Mouse (Mus musculus): ENCODE results near the gene Fitm2. TPM values are rescaled to one million over a fixed set of nuclear protein-coding genes. Genes with fewer than 3 reads are reported as not detected.
"Not testable (repeated sequence)": the region's sequence is repeated elsewhere in the genome, so short reads cannot be mapped to it uniquely, and the experiment has no call there.

Gene Fitm2
- polyA plus RNA-seq, 1 experiment from 2014 or later: 13.6 TPM

DNA sequence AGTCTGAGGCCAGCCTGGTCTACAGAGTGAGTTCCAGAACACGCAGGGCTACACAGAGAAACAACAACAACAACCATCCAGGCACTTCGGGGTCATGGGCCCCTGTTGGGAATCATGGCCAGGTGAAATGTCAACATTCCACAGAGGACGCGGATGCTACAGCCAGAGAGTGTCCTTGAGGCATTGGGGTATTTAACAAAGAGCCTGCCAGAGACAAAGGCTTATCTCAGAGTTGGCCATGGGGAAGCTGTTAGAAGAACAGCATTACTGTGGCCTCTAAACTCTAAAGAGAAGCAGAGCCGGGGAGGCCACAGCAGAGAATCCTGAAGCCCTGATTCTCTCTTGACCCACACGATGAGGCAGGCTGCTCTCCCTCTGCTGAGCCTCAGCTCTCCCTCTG, 3.6 kb downstream of the Fitm2 start:
- no peak for ATAC-seq (ENCODE audit: low FRiP score, low TSS enrichment)

GRCm38 (mm10) chr2:163467585-163467984, 4.8 kb downstream of the Fitm2 start:
- no peak overlapping the region for H3K9ac ChIP-seq (replicated peaks; ENCODE audit: low read length)
- H3K4me3 ChIP-seq (replicated peaks; ENCODE audit: low read depth, low read length): no peak overlapping the region
- peaks cover 38% of the 10 kb centered on the region for H3K36me3 ChIP-seq (ENCODE audit: control insufficient read depth, insufficient read depth, low read length)
- 93% methylated on average over 6 of the region's 6 CpGs for WGBS
- no peaks in the 10 kb centered on the region for H3K27me3 ChIP-seq (ENCODE audit: control insufficient read depth, insufficient read depth, low read length)
- no peaks in the 10 kb centered on the region for H3K9me3 ChIP-seq (ENCODE audit: control insufficient read depth, low read length)
- DNase-seq: no peak
- H3K27ac ChIP-seq (replicated peaks; ENCODE audit: low read depth, low read length): no peak overlapping the region
- no peak overlapping the region for H3K4me2 ChIP-seq (ENCODE audit: low read length)
- H3K4me1 ChIP-seq (ENCODE audit: control insufficient read depth, insufficient read depth, low read length): peaks cover 7% of the 10 kb centered on the region
- no peak for ATAC-seq (ENCODE audit: low FRiP score, low TSS enrichment)

More for the DNA sequence above, 3.6 kb downstream of the Fitm2 start:
- no peak overlapping the region for H3K4me2 ChIP-seq (ENCODE audit: low read length)
- peaks cover 38% of the 10 kb centered on the region for H3K36me3 ChIP-seq (ENCODE audit: control insufficient read depth, insufficient read depth, low read length)
- no peak overlapping the region for H3K4me3 ChIP-seq (replicated peaks; ENCODE audit: low read depth, low read length)
- H3K9me3 ChIP-seq (ENCODE audit: control insufficient read depth, low read length): no peaks in the 10 kb centered on the region
- H3K27ac ChIP-seq (replicated peaks; ENCODE audit: low read depth, low read length): no peak overlapping the region
- peaks cover 7% of the 10 kb centered on the region for H3K4me1 ChIP-seq (ENCODE audit: control insufficient read depth, insufficient read depth, low read length)
- H3K27me3 ChIP-seq (ENCODE audit: control insufficient read depth, insufficient read depth, low read length): no peaks in the 10 kb centered on the region
- DNase-seq: no peak
- WGBS: 93% methylated on average over 6 of the region's 6 CpGs
- no peak overlapping the region for H3K9ac ChIP-seq (replicated peaks; ENCODE audit: low read length)

DNA sequence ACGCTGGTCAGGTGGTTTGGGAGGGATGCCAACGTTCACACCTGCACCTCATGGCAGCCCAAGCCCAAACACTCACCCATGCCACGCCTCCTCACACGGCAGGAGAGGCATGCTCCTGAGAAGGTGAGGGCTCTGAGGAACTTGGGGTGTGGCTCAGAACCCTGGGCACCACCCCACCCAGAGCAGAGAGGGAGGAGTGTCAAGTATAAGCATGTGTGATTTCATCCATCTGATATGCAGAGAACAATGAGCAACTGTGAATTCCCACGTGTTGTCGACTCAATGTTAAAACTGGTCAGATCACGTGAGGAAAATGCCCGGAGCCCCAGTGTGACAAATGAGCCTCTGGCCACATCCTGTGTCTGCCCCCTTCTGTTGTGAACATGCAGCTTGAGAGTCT, 5.7 kb downstream of the Fitm2 start:
- no peak for DNase-seq
- Histone ChIP-seq H3K27me3 (ENCODE audit: control insufficient read depth, insufficient read depth, low read length) (no peaks in the 10 kb centered on the region), H3K36me3 (ENCODE audit: control insufficient read depth, insufficient read depth, low read length) (peaks cover 38% of the 10 kb centered on the region), H3K9ac (replicated peaks; ENCODE audit: low read length) (no peak overlapping the region), H3K9me3 (ENCODE audit: control insufficient read depth, low read length) (no peaks in the 10 kb centered on the region), H3K27ac (replicated peaks; ENCODE audit: low read depth, low read length) (no peak overlapping the region), H3K4me2 (ENCODE audit: low read length) (no peak overlapping the region), H3K4me3 (replicated peaks; ENCODE audit: low read depth, low read length) (no peak overlapping the region), H3K4me1 (ENCODE audit: control insufficient read depth, insufficient read depth, low read length) (peaks cover 7% of the 10 kb centered on the region)
- ATAC-seq (ENCODE audit: low FRiP score, low TSS enrichment): no peak
- 84% methylated on average over 8 of the region's 8 CpGs for WGBS

DNA sequence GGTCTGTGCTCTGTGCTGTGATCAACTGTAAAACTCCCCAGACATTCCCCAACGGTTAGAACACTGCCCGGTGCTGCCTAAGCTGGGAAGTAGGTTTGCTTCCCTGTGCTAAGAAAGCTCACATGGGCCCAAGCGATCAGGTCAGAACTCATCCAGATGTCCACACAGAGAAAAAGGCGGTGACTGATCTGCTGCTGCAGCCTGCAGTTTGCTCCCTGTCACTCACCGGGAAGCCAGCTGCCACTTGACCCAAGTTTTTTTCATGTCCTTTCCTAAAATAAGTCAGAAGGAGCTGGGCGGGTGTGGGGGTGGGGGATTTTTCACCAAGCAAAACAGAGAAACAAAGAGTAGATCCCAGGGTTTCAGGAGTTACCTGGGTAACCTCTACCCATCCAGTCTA, 7.9 kb downstream of the Fitm2 start:
- H3K4me1 ChIP-seq (ENCODE audit: control insufficient read depth, insufficient read depth, low read length): no peaks in the 10 kb centered on the region
- no peak overlapping the region for H3K4me3 ChIP-seq (replicated peaks; ENCODE audit: low read depth, low read length)
- no peak overlapping the region for H3K27ac ChIP-seq (replicated peaks; ENCODE audit: low read depth, low read length)
- no peak overlapping the region for H3K9ac ChIP-seq (replicated peaks; ENCODE audit: low read length)
- no peak for ATAC-seq (ENCODE audit: low FRiP score, low TSS enrichment)
- peaks cover 34% of the 10 kb centered on the region for H3K36me3 ChIP-seq (ENCODE audit: control insufficient read depth, insufficient read depth, low read length)
- WGBS: 77% methylated on average over 6 of the region's 6 CpGs
- no peaks in the 10 kb centered on the region for H3K27me3 ChIP-seq (ENCODE audit: control insufficient read depth, insufficient read depth, low read length)
- DNase-seq: no peak
- no peaks in the 10 kb centered on the region for H3K9me3 ChIP-seq (ENCODE audit: control insufficient read depth, low read length)
- no peak overlapping the region for H3K4me2 ChIP-seq (ENCODE audit: low read length)

DNA sequence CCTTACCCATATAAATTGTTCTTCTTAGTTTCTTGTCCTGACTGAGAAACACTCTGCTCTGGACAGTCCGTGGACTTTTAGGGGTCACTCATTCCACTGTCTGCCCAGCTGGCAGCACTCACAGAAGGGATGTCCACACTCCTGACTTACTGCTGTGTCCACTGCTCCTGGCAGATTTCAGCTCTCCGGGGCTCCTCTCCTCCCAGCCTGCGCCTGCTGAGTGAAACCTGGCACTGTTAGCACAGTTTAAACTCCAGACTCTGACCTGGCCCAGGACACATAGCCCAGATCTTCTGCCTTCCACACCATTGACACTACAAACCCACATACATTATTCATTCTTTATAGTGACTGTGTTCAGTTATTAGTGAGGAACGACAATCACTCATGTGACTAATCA, 8.4 kb downstream of the Fitm2 start:
- WGBS: 78% methylated on average over 4 of the region's 4 CpGs
- DNase-seq: no peak
- Histone ChIP-seq H3K9ac (replicated peaks; ENCODE audit: low read length) (no peak overlapping the region), H3K27ac (replicated peaks; ENCODE audit: low read depth, low read length) (no peak overlapping the region), H3K4me2 (ENCODE audit: low read length) (no peak overlapping the region), H3K27me3 (ENCODE audit: control insufficient read depth, insufficient read depth, low read length) (no peaks in the 10 kb centered on the region), H3K4me3 (replicated peaks; ENCODE audit: low read depth, low read length) (no peak overlapping the region), H3K36me3 (ENCODE audit: control insufficient read depth, insufficient read depth, low read length) (peaks cover 28% of the 10 kb centered on the region), H3K9me3 (ENCODE audit: control insufficient read depth, low read length) (no peaks in the 10 kb centered on the region), H3K4me1 (ENCODE audit: control insufficient read depth, insufficient read depth, low read length) (no peaks in the 10 kb centered on the region)
- ATAC-seq (ENCODE audit: low FRiP score, low TSS enrichment): no peak

DNA sequence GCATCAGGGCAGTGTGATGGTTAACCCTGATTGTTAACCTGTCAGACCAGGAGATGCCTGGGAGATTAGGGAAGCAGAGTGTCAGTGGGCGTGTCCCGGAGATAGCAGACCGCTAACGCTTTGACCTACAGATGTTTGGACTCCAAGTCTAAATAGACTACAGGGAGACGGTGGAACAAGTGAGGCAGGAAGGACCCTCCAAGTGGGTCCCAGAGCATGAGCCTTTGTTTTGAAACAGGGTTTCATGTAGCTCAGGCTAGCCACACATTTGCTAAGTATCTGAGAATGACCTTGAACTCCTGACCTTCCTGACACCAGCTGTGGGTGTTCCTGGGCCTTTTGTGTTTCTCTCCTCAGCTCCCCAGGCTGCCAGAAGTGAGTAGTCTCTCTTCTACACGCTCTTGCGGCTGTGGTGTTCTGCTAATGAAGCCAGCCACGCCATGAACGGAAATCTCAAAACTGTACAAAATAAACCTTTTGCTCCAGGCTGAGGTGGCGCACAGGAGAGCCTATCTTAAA, 9.1 kb downstream of the Fitm2 start:
- ATAC-seq (ENCODE audit: low FRiP score, low TSS enrichment): no peak
- H3K4me3 ChIP-seq (replicated peaks; ENCODE audit: low read depth, low read length): no peak overlapping the region
- DNase-seq: no peak

GRCm38 (mm10) chr2:163462801-163463200, 9.6 kb downstream of the Fitm2 start:
- ATAC-seq (ENCODE audit: low FRiP score, low TSS enrichment) (no peak), DNase-seq (no peak)
- Histone ChIP-seq H3K4me2 (ENCODE audit: low read length) (no peak overlapping the region), H3K9ac (replicated peaks; ENCODE audit: low read length) (no peak overlapping the region), H3K9me3 (ENCODE audit: control insufficient read depth, low read length) (no peaks in the 10 kb centered on the region), H3K27ac (replicated peaks; ENCODE audit: low read depth, low read length) (no peak overlapping the region), H3K36me3 (ENCODE audit: control insufficient read depth, insufficient read depth, low read length) (peaks cover 16% of the 10 kb centered on the region; the same call in 1 of the 2 replicates), H3K4me1 (ENCODE audit: control insufficient read depth, insufficient read depth, low read length) (no peaks in the 10 kb centered on the region), H3K4me3 (replicated peaks; ENCODE audit: low read depth, low read length) (no peak overlapping the region), H3K27me3 (ENCODE audit: control insufficient read depth, insufficient read depth, low read length) (no peaks in the 10 kb centered on the region)
- WGBS: 74% methylated on average over 11 of the region's 11 CpGs

More for the DNA sequence above, 9.1 kb downstream of the Fitm2 start:
- no peak overlapping the region for H3K9ac ChIP-seq (replicated peaks; ENCODE audit: low read length)
- H3K4me1 ChIP-seq (ENCODE audit: control insufficient read depth, insufficient read depth, low read length): no peaks in the 10 kb centered on the region
- WGBS: 69% methylated on average over 10 of the region's 10 CpGs
- peaks cover 21% of the 10 kb centered on the region for H3K36me3 ChIP-seq (ENCODE audit: control insufficient read depth, insufficient read depth, low read length)
- H3K27me3 ChIP-seq (ENCODE audit: control insufficient read depth, insufficient read depth, low read length): no peaks in the 10 kb centered on the region
- H3K9me3 ChIP-seq (ENCODE audit: control insufficient read depth, low read length): no peaks in the 10 kb centered on the region
- no peak overlapping the region for H3K27ac ChIP-seq (replicated peaks; ENCODE audit: low read depth, low read length)
- H3K4me2 ChIP-seq (ENCODE audit: low read length): no peak overlapping the region

DNA sequence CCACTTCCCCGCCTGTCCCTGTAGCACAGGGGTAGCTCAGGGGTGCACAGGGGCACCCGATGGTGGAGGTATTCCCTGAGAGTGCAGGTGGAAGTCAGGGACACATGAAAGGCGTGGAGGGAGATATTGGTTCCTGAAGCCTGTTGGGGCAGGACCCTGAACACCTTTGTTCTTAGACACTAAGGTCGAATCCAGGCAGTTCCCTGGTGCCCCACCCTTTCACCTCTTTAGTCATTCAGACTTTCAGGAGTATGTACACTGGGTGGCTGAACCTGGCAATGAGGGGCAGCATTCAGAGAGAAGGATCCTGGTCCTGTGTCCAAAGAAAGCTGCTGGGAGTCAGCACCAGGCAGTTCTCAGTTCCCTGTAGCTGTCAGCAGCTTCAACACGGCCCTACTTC, 10.0 kb downstream of the Fitm2 start:
- no peak overlapping the region for H3K9ac ChIP-seq (replicated peaks; ENCODE audit: low read length)
- H3K36me3 ChIP-seq (ENCODE audit: control insufficient read depth, insufficient read depth, low read length): 0 out of 2 replicates have a peak, but pooled peaks cover 15% of the 10 kb centered on the region
- H3K4me3 ChIP-seq (replicated peaks; ENCODE audit: low read depth, low read length): no peak overlapping the region
- no peak for ATAC-seq (ENCODE audit: low FRiP score, low TSS enrichment)
- H3K4me1 ChIP-seq (ENCODE audit: control insufficient read depth, insufficient read depth, low read length): no peaks in the 10 kb centered on the region
- 85% methylated on average over 5 of the region's 5 CpGs for WGBS
- no peak overlapping the region for H3K27ac ChIP-seq (replicated peaks; ENCODE audit: low read depth, low read length)
- no peak for DNase-seq
- H3K27me3 ChIP-seq (ENCODE audit: control insufficient read depth, insufficient read depth, low read length): no peaks in the 10 kb centered on the region
- H3K4me2 ChIP-seq (ENCODE audit: low read length): no peak overlapping the region
- H3K9me3 ChIP-seq (ENCODE audit: control insufficient read depth, low read length): no peaks in the 10 kb centered on the region

- H3K4me2 ChIP-seq (ENCODE audit: low read length); H3K4me3 ChIP-seq (replicated peaks; ENCODE audit: low read depth, low read length); H3K36me3 ChIP-seq (ENCODE audit: control insufficient read depth, insufficient read depth, low read length); H3K4me1 ChIP-seq (ENCODE audit: control insufficient read depth, insufficient read depth, low read length); DNase-seq; H3K9me3 ChIP-seq (ENCODE audit: control insufficient read depth, low read length); H3K27me3 ChIP-seq (ENCODE audit: control insufficient read depth, insufficient read depth, low read length); H3K27ac ChIP-seq (replicated peaks; ENCODE audit: low read depth, low read length); H3K9ac ChIP-seq (replicated peaks; ENCODE audit: low read length); ATAC-seq (ENCODE audit: low FRiP score, low TSS enrichment): not testable (repeated sequence)
- WGBS: 95% methylated on average over 9 of the region's 9 CpGs
Observed at GRCm38 (mm10) chr2:163461307-163461706, 11.1 kb downstream of the Fitm2 start.

Measured in midbrain, embryonic 14.5 days (tissue).